Mouse (Mus musculus) erythroblast, embryonic 14.5 days (primary cell): Measurements from ENCODE around the gene Trim52.

Experiments used
- GATA1 ChIP-seq: IDR thresholded peaks from 2 replicates; pipeline ENCODE4 v1.6.1; 2012; ENCODE audit warnings: low read length, inconsistent platforms, mixed read lengths
- TAL1 ChIP-seq: IDR thresholded peaks from 3 replicates; pipeline ENCODE4 v1.6.1; 2012; ENCODE audit warnings: low read length, inconsistent platforms, mixed read lengths

GRCm38 (mm10) chr14:106163196-106163595, 57.2 kb downstream of the Trim52 start:
- TF ChIP-seq GATA1, result no peak
- TF ChIP-seq TAL1, result no peak
